Mouse (Mus musculus) kidney, adult 2 months (tissue): ENCODE data around the gene Kank3. TPM values are rescaled to one million over a fixed set of nuclear protein-coding genes. Genes with fewer than 3 reads are reported as not detected.
A peak's percentile ranks its signal among the peaks of the same experiment; 100 is the strongest.

Experiments
- DNase-seq: peaks from one replicate; pipeline ENCODE4 v3.0.0; 2021
- H3K27ac ChIP-seq: fragments of 200-500 bp; 2 replicates; pipeline ENCODE4 v1.5.1; 2012; ENCODE audit warnings: low read depth, low read length, control low read depth, inconsistent platforms; ENCODE audit not compliant: insufficient read depth
- H3K27me3 ChIP-seq: fragments of 200-500 bp; replicated peaks from 2 replicates; pipeline ENCODE4 v1.6.1; 2012; ENCODE audit warnings: mild to moderate bottlenecking, moderate library complexity, low read length, inconsistent platforms; ENCODE audit not compliant: control insufficient read depth, insufficient read depth
- H3K36me3 ChIP-seq: fragments of 200-500 bp; 2 replicates; pipeline ENCODE4 v1.6.1; 2012; ENCODE audit warnings: mild to moderate bottlenecking, moderate library complexity, low read length, inconsistent platforms; ENCODE audit not compliant: control insufficient read depth, insufficient read depth
- H3K4me1 ChIP-seq: fragments of 200-500 bp; 2 replicates; pipeline ENCODE4 v1.6.1; 2011; ENCODE audit warnings: low read length; ENCODE audit not compliant: control insufficient read depth, insufficient read depth
- H3K4me3 ChIP-seq: fragments of 200-500 bp; 2 replicates; pipeline ENCODE4 v1.5.1; 2011; ENCODE audit warnings: mild to moderate bottlenecking, low read depth, low read length, control low read depth; ENCODE audit not compliant: insufficient read depth
- CTCF ChIP-seq: fragments of 200-500 bp; conservative IDR thresholded peaks from 2 replicates; pipeline ENCODE4 v1.5.1; 2011; ENCODE audit warnings: low read depth, mild to moderate bottlenecking, control low read depth, low read length, moderate library complexity, mixed read lengths; ENCODE audit not compliant: insufficient read depth, insufficient read length
- POLR2A ChIP-seq: fragments of 200-500 bp; IDR thresholded peaks from one replicate; pipeline ENCODE4 v1.6.1; 2011; ENCODE audit warnings: low read depth, low read length, control low read depth
- WGBS: fragments of 180-500 bp; shearing (Covaris S2); methylation state at CpG from one replicate; pipeline ENCODE4 v1.1.7; 2018; 5-methylcytosine and 5-hydroxymethylcytosine counted together
- polyA plus RNA-seq: library from polyadenylated mRNA; depleted of rRNA; stranded (reverse); fragments of >200 nt; gene quantifications from 2 replicates; pipeline ENCODE4 v1.2.3, GENCODE M21; 2012

The Kank3 gene
- polyA plus RNA-seq, 1 experiment, result 83.0 TPM

- Histone ChIP-seq H3K36me3 (peaks cover 7% of the 10 kb centered on the region; the same call in 1 of the 2 replicates), H3K27ac (peak overlapping the region; percentile 42; the same call in 1 of the 2 replicates), H3K4me1 (peaks cover 17% of the 10 kb centered on the region), H3K27me3 (no peaks in the 10 kb centered on the region), H3K4me3 (no peak overlapping the region)
- DNase-seq, result peak; percentile 96
- WGBS, result 8% methylated on average over 2 of the region's 2 CpGs
- TF ChIP-seq POLR2A, result no peak
- TF ChIP-seq CTCF, result 0 out of 2 replicates have a peak, but pooled peaks have one; percentile 7
These were observed 18.6 kb downstream of the Kank3 start for GRCm38 (mm10) chr17:33828892-33829291.

GRCm38 (mm10) chr17:33829561-33829960 lies 19.2 kb downstream of the Kank3 start:
- 76% methylated on average over 10 of the region's 10 CpGs for WGBS
- peaks cover 17% of the 10 kb centered on the region for H3K4me1 ChIP-seq
- peaks cover 10% of the 10 kb centered on the region for H3K36me3 ChIP-seq

GRCm38 (mm10) chr17:33842966-33843795 lies 32.9 kb downstream of the Kank3 start, which contains the start of gene Cd320:
Cd320 (plus strand) TSS chr17:33843091.
- TF ChIP-seq POLR2A, result peak; percentile 15
- no peak for TF ChIP-seq CTCF
- WGBS, result under 1% methylated on average over 45 of the region's 45 CpGs
- Histone ChIP-seq H3K27me3 (no peaks in the 10 kb centered on the region), H3K4me1 (peaks cover 6% of the 10 kb centered on the region; the same call in 1 of the 2 replicates), H3K4me3 (peak within 1 kb of the TSS; percentile 79), H3K36me3 (no peaks in the 10 kb centered on the region), H3K27ac (peak within 1 kb of the TSS; percentile 27)
- DNase-seq, result peak; percentile 96

More at GRCm38 (mm10) chr17:33829561-33829960, 19.2 kb downstream of the Kank3 start:
- H3K4me3 ChIP-seq, result no peak overlapping the region
- H3K27ac ChIP-seq, result 0 out of 2 replicates have a peak overlapping the region, but pooled peaks have one; percentile 42
- TF ChIP-seq CTCF (no peak), POLR2A (no peak)
- no peak for DNase-seq
- no peaks in the 10 kb centered on the region for H3K27me3 ChIP-seq

GRCm38 (mm10) chr17:33844196-33844595 lies 33.9 kb downstream of the Kank3 start:
- WGBS, result 39% methylated on average over 1 of the region's 1 CpGs
- no peak for TF ChIP-seq CTCF
- no peak for TF ChIP-seq POLR2A
- H3K27ac ChIP-seq, result no peak overlapping the region
- no peak for DNase-seq
- H3K4me1 ChIP-seq, result peaks cover 6% of the 10 kb centered on the region; the same call in 1 of the 2 replicates
- H3K27me3 ChIP-seq, result no peaks in the 10 kb centered on the region
- H3K4me3 ChIP-seq, result no peak overlapping the region
- 0 out of 2 replicates have a peak, but pooled peaks cover 2% of the 10 kb centered on the region for H3K36me3 ChIP-seq

- no peak overlapping the region for H3K4me3 ChIP-seq
- 83% methylated on average over 8 of the region's 8 CpGs for WGBS
- peaks cover 6% of the 10 kb centered on the region; the same call in 1 of the 2 replicates for H3K4me1 ChIP-seq
- 0 out of 2 replicates have a peak, but pooled peaks cover 2% of the 10 kb centered on the region for H3K36me3 ChIP-seq
- no peak for DNase-seq
- no peaks in the 10 kb centered on the region for H3K27me3 ChIP-seq
- H3K27ac ChIP-seq, result no peak overlapping the region
- TF ChIP-seq CTCF (no peak), POLR2A (no peak)
These were observed 37.8 kb downstream of the Kank3 start for GRCm38 (mm10) chr17:33848139-33848538.

GRCm38 (mm10) chr17:33851331-33851730 lies 41.0 kb downstream of the Kank3 start:
- no peak overlapping the region for H3K27ac ChIP-seq
- 36% methylated on average over 1 of the region's 1 CpGs for WGBS
- no peaks in the 10 kb centered on the region for H3K27me3 ChIP-seq
- no peak overlapping the region for H3K4me3 ChIP-seq
- no peaks in the 10 kb centered on the region for H3K4me1 ChIP-seq
- 0 out of 2 replicates have a peak, but pooled peaks cover 2% of the 10 kb centered on the region for H3K36me3 ChIP-seq
- no peak for TF ChIP-seq POLR2A
- TF ChIP-seq CTCF, result no peak
- DNase-seq, result no peak

GRCm38 (mm10) chr17:33857816-33858215 lies 47.5 kb downstream of the Kank3 start:
- H3K27me3 ChIP-seq, result no peaks in the 10 kb centered on the region
- 82% methylated on average over 4 of the region's 4 CpGs for WGBS
- H3K4me3 ChIP-seq, result no peak overlapping the region
- H3K4me1 ChIP-seq, result no peaks in the 10 kb centered on the region
- H3K27ac ChIP-seq, result no peak overlapping the region
- no peak for DNase-seq
- TF ChIP-seq CTCF, result no peak
- TF ChIP-seq POLR2A, result no peak
- no peaks in the 10 kb centered on the region for H3K36me3 ChIP-seq
